Mouse (Mus musculus) neural tube, embryonic 10.5 days (tissue): ENCODE results near the gene Frmd4a.
"Not testable (repeated sequence)": the region's sequence is repeated elsewhere in the genome, so short reads cannot be mapped to it uniquely, and the experiment has no call there.

Experiments
- DNase-seq: peaks from one replicate; pipeline ENCODE4 v3.0.0-alpha.2; 2017; ENCODE audit warnings: low spot score; ENCODE audit errors: extremely low spot score

Gene Frmd4a

GRCm38 (mm10) chr2:4194324-4195014 lies 177.0 kb downstream of the Frmd4a start:
- no peak for DNase-seq

- DNase-seq: no peak
Observed at GRCm38 (mm10) chr2:4196041-4196440, 178.5 kb downstream of the Frmd4a start.

GRCm38 (mm10) chr2:4209234-4209633 lies 191.7 kb downstream of the Frmd4a start:
- DNase-seq: no peak

GRCm38 (mm10) chr2:4222497-4222828 lies 204.9 kb downstream of the Frmd4a start:
- no peak for DNase-seq

GRCm38 (mm10) chr2:4223316-4223715 lies 205.8 kb downstream of the Frmd4a start:
- DNase-seq: no peak

- no peak for DNase-seq
Observed at GRCm38 (mm10) chr2:4226941-4227558, 209.5 kb downstream of the Frmd4a start.

- no peak for DNase-seq
Observed at GRCm38 (mm10) chr2:4227563-4227962, 210.0 kb downstream of the Frmd4a start.

- DNase-seq: no peak
Observed at GRCm38 (mm10) chr2:4228510-4228909, 211.0 kb downstream of the Frmd4a start.

GRCm38 (mm10) chr2:4232335-4232734 lies 214.8 kb downstream of the Frmd4a start:
- DNase-seq: no peak

GRCm38 (mm10) chr2:4232761-4233322 lies 215.3 kb downstream of the Frmd4a start:
- no peak for DNase-seq

GRCm38 (mm10) chr2:4237686-4238085 lies 220.2 kb downstream of the Frmd4a start:
- DNase-seq: no peak

- no peak for DNase-seq
Observed at GRCm38 (mm10) chr2:4249723-4250122, 232.2 kb downstream of the Frmd4a start.

- DNase-seq: no peak
Observed at GRCm38 (mm10) chr2:4252541-4253291, 235.2 kb downstream of the Frmd4a start.

- DNase-seq: peak; percentile 58
Observed at GRCm38 (mm10) chr2:4253348-4253747, 235.8 kb downstream of the Frmd4a start.

GRCm38 (mm10) chr2:4254083-4254482 lies 236.6 kb downstream of the Frmd4a start:
- no peak for DNase-seq

GRCm38 (mm10) chr2:4256242-4256641 lies 238.7 kb downstream of the Frmd4a start:
- no peak for DNase-seq

- DNase-seq: no peak
Observed at GRCm38 (mm10) chr2:4257604-4258003, 240.1 kb downstream of the Frmd4a start.

- not testable (repeated sequence) for DNase-seq
Observed at GRCm38 (mm10) chr2:4258803-4259202, 241.3 kb downstream of the Frmd4a start.

- DNase-seq: peak; percentile 26
Observed at GRCm38 (mm10) chr2:4260324-4261058, 243.0 kb downstream of the Frmd4a start.

- no peak for DNase-seq
Observed at GRCm38 (mm10) chr2:4262667-4263066, 245.2 kb downstream of the Frmd4a start.

- DNase-seq: no peak
Observed at GRCm38 (mm10) chr2:4267377-4267776, 249.9 kb downstream of the Frmd4a start.
